In the genomic region with DNA sequence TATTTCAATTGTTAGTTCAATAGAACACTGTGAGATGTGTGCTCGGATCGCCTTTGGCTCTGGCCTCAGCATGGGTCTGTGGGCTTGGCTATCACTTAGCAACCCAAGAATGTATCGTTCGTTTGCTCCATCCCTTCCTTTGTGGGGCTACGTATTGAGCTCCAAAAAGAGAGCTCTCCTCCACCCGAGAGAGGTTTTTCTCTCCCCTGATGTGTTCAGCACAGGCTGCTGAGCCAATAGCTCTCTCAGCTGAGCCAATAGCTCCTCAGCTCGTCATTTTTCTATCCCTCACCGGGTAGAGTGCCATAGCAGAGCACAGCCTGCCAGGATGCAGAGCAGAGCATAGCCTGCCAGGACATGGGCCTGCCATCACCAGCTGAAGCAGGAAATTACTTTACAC, we compare ENCODE assay signal across 18 mouse cellular contexts.
DNase-seq lines count a peak whose midpoint lies in the region; ATAC-seq lines count a peak whose summit lies in the region.
"Had no signal": no experiment of that assay in that cellular context is flagged by ENCODE, and none has a peak within 500 bp of the region (broad histone marks: within the 10 kb centered on the region; RNA-seq: fewer than 3 reads in every experiment).

No protein-coding gene starts in this region.

- H3K9ac ChIP-seq in forebrain, embryonic 14.5 days (ENCODE audit: low read length): no peak overlapping the region
- no peak overlapping the region for H3K9ac ChIP-seq in forebrain, embryonic 11.5 days (ENCODE audit: low read length)
- H3K9ac ChIP-seq: heart, embryonic 12.5 days had no signal

- H3K36me3 ChIP-seq in forebrain, embryonic 14.5 days (ENCODE audit: control insufficient read depth, insufficient read depth, low read length): no peaks in the 10 kb centered on the region
- no peaks in the 10 kb centered on the region for H3K36me3 ChIP-seq in forebrain, embryonic 11.5 days (ENCODE audit: control insufficient read depth, insufficient read depth, low read length)
- H3K36me3 ChIP-seq: heart, embryonic 12.5 days had no signal

- H3K9me3 ChIP-seq in forebrain, embryonic 14.5 days (replicated peaks; ENCODE audit: control insufficient read depth, low read length): no peaks in the 10 kb centered on the region
- H3K9me3 ChIP-seq in forebrain, embryonic 11.5 days (ENCODE audit: control insufficient read depth, low read length): no peaks in the 10 kb centered on the region
- H3K9me3 ChIP-seq: heart, embryonic 12.5 days had no signal

- H3K4me2 ChIP-seq in forebrain, embryonic 14.5 days (ENCODE audit: low read length): no peak overlapping the region
- H3K4me2 ChIP-seq in forebrain, embryonic 11.5 days (ENCODE audit: low read depth, low read length, severe bottlenecking): no peak overlapping the region
- H3K4me2 ChIP-seq: heart, embryonic 12.5 days had no signal

- no peaks in the 10 kb centered on the region for H3K4me1 ChIP-seq in forebrain, embryonic 14.5 days (ENCODE audit: control insufficient read depth, insufficient read depth, low read length)
- no peaks in the 10 kb centered on the region for H3K4me1 ChIP-seq in forebrain, embryonic 11.5 days (replicated peaks; ENCODE audit: control insufficient read depth, insufficient read depth, low read length)
- H3K4me1 ChIP-seq: heart, embryonic 12.5 days had no signal

- 37% methylated on average over 8 of the region's 8 CpGs for WGBS in forebrain, embryonic 14.5 days
- 58% methylated on average over 8 of the region's 8 CpGs for WGBS in forebrain, embryonic 11.5 days

- no peak overlapping the region for H3K4me3 ChIP-seq in forebrain, embryonic 14.5 days (ENCODE audit: low read depth, low read length)
- no peak overlapping the region for H3K4me3 ChIP-seq in forebrain, embryonic 11.5 days (ENCODE audit: low read depth, low read length)
- H3K4me3 ChIP-seq: heart, embryonic 12.5 days had no signal

- no peak for ATAC-seq in forebrain, embryonic 14.5 days
- ATAC-seq in forebrain, embryonic 11.5 days (replicated peaks; ENCODE audit: low FRiP score): no peak
- ATAC-seq: inflammation-experienced regulatory T-cells, adult 6 months; lung, postnatal 0 days had no signal

- H3K27ac ChIP-seq in forebrain, embryonic 14.5 days (ENCODE audit: low read depth, low read length): peak overlapping the region; percentile 5; the same call in 1 of the 2 replicates
- no peak overlapping the region for H3K27ac ChIP-seq in forebrain, embryonic 11.5 days (ENCODE audit: low read depth, low read length)

- peak; percentile 50 for DNase-seq in forebrain, embryonic 14.5 days (ENCODE audit: low spot score)
- DNase-seq in forebrain, embryonic 11.5 days (ENCODE audit: low spot score): no peak
- peak; percentile 36 to 39 for DNase-seq in layer of hippocampus, postnatal 10 days (ENCODE audit: low spot score in 2 of 2)
- DNase-seq in layer of hippocampus, adult 9-10 months (ENCODE audit: low spot score): no peak
- DNase-seq in right cerebral cortex, postnatal 4 days: peak; percentile 27
- no peak for DNase-seq in right cerebral cortex, adult 2 months (ENCODE audit: low spot score in 2 of 2)
- no peak for DNase-seq in embryo, embryonic 10.5 days (ENCODE audit: low spot score)
- DNase-seq: cerebellum, postnatal 36 days; heart, postnatal 14 days; kidney, adult 2 months; kidney, postnatal 10 days; liver; right cerebral cortex, adult 18-20 months; thymus, postnatal 4 days had no signal

- no peaks in the 10 kb centered on the region for H3K27me3 ChIP-seq in forebrain, embryonic 14.5 days (replicated peaks; ENCODE audit: control insufficient read depth, insufficient read depth, low read length)
- H3K27me3 ChIP-seq in forebrain, embryonic 11.5 days (ENCODE audit: control insufficient read depth, insufficient read depth, low read length): no peaks in the 10 kb centered on the region
- H3K27me3 ChIP-seq: CH12.LX; heart, embryonic 12.5 days had no signal

Comparison
In these comparisons a context has a peak if more than half of its experiments do, and no peak if none do; other contexts are left out.
1. DNase-seq: peak in forebrain, embryonic 14.5 days (single experiment), layer of hippocampus, postnatal 10 days (2 of 2) and right cerebral cortex, postnatal 4 days (single experiment); none in forebrain, embryonic 11.5 days (single experiment), layer of hippocampus, adult 9-10 months (single experiment), right cerebral cortex, adult 2 months (0 of 2) and embryo, embryonic 10.5 days (single experiment).